Mouse (Mus musculus) cerebellum, postnatal 10 days (tissue): ENCODE data around the gene Qsox2.

ENCODE experiments used
- DNase-seq, 2 experiments: peaks; one replicate each; pipeline ENCODE4 v3.0.0; 2021; ENCODE audit warnings: mixed read lengths in 2 of 2

The Qsox2 gene

GRCm38 (mm10) chr2:26237290-26237782, at the start of gene Qsox2:
Gene Qsox2, minus strand, starts transcription at chr2:26237525.
- DNase-seq, result peak; percentile 97

GRCm38 (mm10) chr2:26286391-26286790, 49.1 kb upstream of the Qsox2 start:
- DNase-seq, result no peak

- peak; percentile 87 to 89 for DNase-seq
These were observed 48.5 kb upstream of the Qsox2 start for GRCm38 (mm10) chr2:26285804-26286203.

- no peak for DNase-seq
These were observed 43.3 kb upstream of the Qsox2 start for GRCm38 (mm10) chr2:26280594-26280993.

- peak; percentile 51 to 56 for DNase-seq
These were observed 42.4 kb upstream of the Qsox2 start for GRCm38 (mm10) chr2:26279712-26280111.

GRCm38 (mm10) chr2:26273611-26274010, 36.3 kb upstream of the Qsox2 start:
- DNase-seq, result peak; percentile 87 to 91

GRCm38 (mm10) chr2:26268216-26268615, 30.9 kb upstream of the Qsox2 start:
- no peak for DNase-seq

- DNase-seq, result no peak
These were observed 28.9 kb upstream of the Qsox2 start for GRCm38 (mm10) chr2:26266066-26266742.

GRCm38 (mm10) chr2:26265095-26265494, 27.8 kb upstream of the Qsox2 start:
- peak in 1 of 2 experiments; percentile 43 for DNase-seq

GRCm38 (mm10) chr2:26264646-26265045, 27.3 kb upstream of the Qsox2 start:
- DNase-seq, result no peak

GRCm38 (mm10) chr2:26257315-26258096, 20.2 kb upstream of the Qsox2 start:
- no peak for DNase-seq

GRCm38 (mm10) chr2:26254816-26255215, 17.5 kb upstream of the Qsox2 start:
- peak; percentile 79 to 83 for DNase-seq

- no peak for DNase-seq
These were observed 15.3 kb upstream of the Qsox2 start for GRCm38 (mm10) chr2:26252514-26253206.

GRCm38 (mm10) chr2:26247531-26247930, 10.2 kb upstream of the Qsox2 start:
- DNase-seq, result peak in 1 of 2 experiments; percentile 43

GRCm38 (mm10) chr2:26240841-26241240, 3.5 kb upstream of the Qsox2 start:
- peak; percentile 42 to 66 for DNase-seq

GRCm38 (mm10) chr2:26240330-26240729, 3.0 kb upstream of the Qsox2 start:
- DNase-seq, result peak; percentile 83 to 86

GRCm38 (mm10) chr2:26236681-26237289, 540 bp downstream of the Qsox2 start:
- peak in 1 of 2 experiments; percentile 78 for DNase-seq

- DNase-seq, result no peak
These were observed 2.6 kb downstream of the Qsox2 start for GRCm38 (mm10) chr2:26234771-26235170.

GRCm38 (mm10) chr2:26234253-26234652, 3.1 kb downstream of the Qsox2 start:
- DNase-seq, result no peak

- DNase-seq, result no peak
These were observed 6.0 kb downstream of the Qsox2 start for GRCm38 (mm10) chr2:26231366-26231765.

- no peak for DNase-seq
These were observed 7.1 kb downstream of the Qsox2 start for GRCm38 (mm10) chr2:26230253-26230652.

GRCm38 (mm10) chr2:26227788-26228187, 9.5 kb downstream of the Qsox2 start:
- peak; percentile 80 to 88 for DNase-seq

- no peak for DNase-seq
These were observed 12.1 kb downstream of the Qsox2 start for GRCm38 (mm10) chr2:26225242-26225641.
